Mouse (Mus musculus) CH12.LX (cell line): Measurements from ENCODE around the gene Rab11fip5. TPM values are rescaled to one million over a fixed set of nuclear protein-coding genes. Genes with fewer than 3 reads are reported as not detected.

ENCODE experiments used
- DNase-seq: peaks from one replicate; pipeline ENCODE4 v3.0.0-alpha.2; 2013; ENCODE audit errors: extremely low read depth
- H3K27ac ChIP-seq: 2 replicates; pipeline ENCODE4 v1.5.1; 2012; ENCODE audit warnings: low read depth, mild to moderate bottlenecking, control low read depth, moderate library complexity; ENCODE audit not compliant: insufficient read depth
- H3K27me3 ChIP-seq: replicated peaks from 2 replicates; pipeline ENCODE3; 2012; ENCODE audit warnings: inconsistent platforms
- H3K36me3 ChIP-seq, 2 experiments: replicated peaks in 1 of 2; 2 replicates each; pipeline versions ENCODE3 to v1.6.1; 2012; ENCODE audit warnings: inconsistent platforms in 1 of 2, low read length in 1 of 2, mild to moderate bottlenecking in 1 of 2, mixed read lengths in 1 of 2, moderate library complexity in 1 of 2; ENCODE audit not compliant: control insufficient read depth in 1 of 2, insufficient read depth in 1 of 2
- H3K4me1 ChIP-seq, 2 experiments: 2 replicates each; pipeline ENCODE4 v1.6.1; 2012; ENCODE audit warnings: inconsistent platforms in 1 of 2, moderate library complexity in 1 of 2; ENCODE audit not compliant: insufficient read depth in 2 of 2, control insufficient read depth in 1 of 2
- H3K4me2 ChIP-seq: 2 replicates; pipeline ENCODE4 v1.6.1; 2012; ENCODE audit warnings: low read depth, mild to moderate bottlenecking, control low read depth; ENCODE audit not compliant: poor library complexity, insufficient read depth, severe bottlenecking
- H3K4me3 ChIP-seq, 3 experiments: fragments of 150-350 bp in 1 of 3; sonication (generic) in 1 of 3; replicated peaks in 1 of 3; 2 replicates each; pipeline versions ENCODE3 to v1.5.1; 2011 to 2012; ENCODE audit warnings: low read depth in 2 of 3, low read length in 2 of 3, mild to moderate bottlenecking in 2 of 3, moderate library complexity in 2 of 3, control low read depth in 1 of 3, improper control_type of control experiment in 1 of 3, inconsistent platforms in 1 of 3, mixed read lengths in 1 of 3; ENCODE audit not compliant: poor library complexity in 1 of 3
- H3K79me2 ChIP-seq: replicated peaks from 2 replicates; pipeline ENCODE4 v1.6.1; 2012; ENCODE audit warnings: mild to moderate bottlenecking, moderate library complexity; ENCODE audit not compliant: control insufficient read depth, poor library complexity, insufficient read depth, severe bottlenecking; ENCODE audit errors: extremely low read depth
- H3K9ac ChIP-seq: 2 replicates; pipeline ENCODE4 v1.6.1; 2012; ENCODE audit warnings: low read depth, mild to moderate bottlenecking, control low read depth, moderate library complexity; ENCODE audit not compliant: insufficient read depth
- H3K9me3 ChIP-seq: replicated peaks from 2 replicates; pipeline ENCODE3; 2012; ENCODE audit warnings: low read length, inconsistent platforms, mixed read lengths
- BHLHE40 ChIP-seq: IDR thresholded peaks from 2 replicates; pipeline ENCODE4 v1.6.1; 2011; ENCODE audit warnings: mild to moderate bottlenecking, low read depth, low read length, improper control_type of control experiment
- CHD2 ChIP-seq: IDR thresholded peaks from 2 replicates; pipeline ENCODE4 v1.6.1; 2011; ENCODE audit warnings: low read length, improper control_type of control experiment
- ELF1 ChIP-seq: IDR thresholded peaks from 2 replicates; pipeline ENCODE4 v1.6.1; 2014; ENCODE audit warnings: low read depth, mild to moderate bottlenecking, inconsistent platforms, low read length, improper control_type of control experiment
- EP300 ChIP-seq: IDR thresholded peaks from 2 replicates; pipeline ENCODE4 v1.6.1; 2011; ENCODE audit warnings: low read length, improper control_type of control experiment
- GABPA ChIP-seq: IDR thresholded peaks from 2 replicates; pipeline ENCODE4 v1.6.1; 2012; ENCODE audit warnings: low read depth, low read length, improper control_type of control experiment, inconsistent platforms; ENCODE audit not compliant: insufficient replicate concordance
- HCFC1 ChIP-seq: IDR thresholded peaks from 2 replicates; pipeline ENCODE4 v1.6.1; 2012; ENCODE audit warnings: low read depth, mild to moderate bottlenecking, inconsistent platforms, low read length, improper control_type of control experiment
- JUN ChIP-seq: IDR thresholded peaks from 2 replicates; pipeline ENCODE4 v1.6.1; 2011; ENCODE audit warnings: low read depth, mild to moderate bottlenecking, low read length, improper control_type of control experiment, moderate library complexity; ENCODE audit not compliant: insufficient read depth
- MAFK ChIP-seq: IDR thresholded peaks from 2 replicates; pipeline ENCODE4 v1.6.1; 2011; ENCODE audit warnings: low read length, improper control_type of control experiment; ENCODE audit not compliant: insufficient replicate concordance
- MAX ChIP-seq: IDR thresholded peaks from 2 replicates; pipeline ENCODE4 v1.6.1; 2011; ENCODE audit warnings: low read length, improper control_type of control experiment
- MAZ ChIP-seq: IDR thresholded peaks from 2 replicates; pipeline ENCODE4 v1.6.1; 2012; ENCODE audit warnings: low read depth, mild to moderate bottlenecking, inconsistent platforms, low read length, improper control_type of control experiment, moderate library complexity
- MEF2A ChIP-seq: IDR thresholded peaks from 2 replicates; pipeline ENCODE4 v1.6.1; 2014; ENCODE audit warnings: low read depth, mild to moderate bottlenecking, inconsistent platforms, low read length, improper control_type of control experiment, borderline replicate concordance
- NELFE ChIP-seq: IDR thresholded peaks from 2 replicates; pipeline ENCODE4 v1.6.1; 2011; ENCODE audit warnings: low read depth, low read length, improper control_type of control experiment
- PAX5 ChIP-seq: IDR thresholded peaks from 2 replicates; pipeline ENCODE4 v1.6.1; 2012; ENCODE audit warnings: low read length, inconsistent platforms, mixed read lengths
- POLR2A ChIP-seq: IDR thresholded peaks from 2 replicates; pipeline ENCODE4 v1.6.1; 2011; ENCODE audit warnings: low read depth, mild to moderate bottlenecking, improper control_type of control experiment, low read length
- POLR2AphosphoS2 ChIP-seq: IDR thresholded peaks from 2 replicates; pipeline ENCODE4 v1.6.1; 2011; ENCODE audit warnings: low read depth, low read length, improper control_type of control experiment
- RAD21 ChIP-seq: IDR thresholded peaks from 2 replicates; pipeline ENCODE4 v1.6.1; 2011; ENCODE audit warnings: low read depth, mild to moderate bottlenecking, low read length, improper control_type of control experiment, moderate library complexity
- RCOR1 ChIP-seq: conservative IDR thresholded peaks from 2 replicates; pipeline ENCODE4 v1.6.1; 2012; ENCODE audit warnings: low read depth, mild to moderate bottlenecking, inconsistent platforms, low read length, improper control_type of control experiment
- SIN3A ChIP-seq: IDR thresholded peaks from 2 replicates; pipeline ENCODE4 v1.6.1; 2012; ENCODE audit warnings: low read length, improper control_type of control experiment, inconsistent platforms
- SMC3 ChIP-seq: IDR thresholded peaks from 2 replicates; pipeline ENCODE4 v1.6.1; 2011; ENCODE audit warnings: low read depth, low read length, improper control_type of control experiment
- TBP ChIP-seq: conservative IDR thresholded peaks from 2 replicates; pipeline ENCODE4 v1.6.1; 2011; ENCODE audit warnings: low read depth, low read length, improper control_type of control experiment
- TCF12 ChIP-seq: IDR thresholded peaks from 2 replicates; pipeline ENCODE4 v1.6.1; 2014; ENCODE audit warnings: low read depth, mild to moderate bottlenecking, inconsistent platforms, low read length, improper control_type of control experiment
- UBTF ChIP-seq: IDR thresholded peaks from 2 replicates; pipeline ENCODE4 v1.6.1; 2012; ENCODE audit warnings: low read depth, mild to moderate bottlenecking, inconsistent platforms, low read length, improper control_type of control experiment, moderate library complexity
- USF1 ChIP-seq: IDR thresholded peaks from 2 replicates; pipeline ENCODE4 v1.6.1; 2014; ENCODE audit warnings: low read depth, mild to moderate bottlenecking, inconsistent platforms, low read length, improper control_type of control experiment
- USF2 ChIP-seq: conservative IDR thresholded peaks from 2 replicates; pipeline ENCODE4 v1.6.1; 2011; ENCODE audit warnings: low read depth, low read length, improper control_type of control experiment
- ZKSCAN1 ChIP-seq: IDR thresholded peaks from 2 replicates; pipeline ENCODE4 v1.6.1; 2012; ENCODE audit warnings: low read depth, inconsistent platforms, low read length, improper control_type of control experiment, borderline replicate concordance
- dilution Hi-C: fragments of 300-500 bp; cut with MboI; formaldehyde crosslinking; loops from 2 replicates; pipeline ENCODE4 v1.14.3; 2020; ENCODE audit warnings: low sequenced_read_pairs; ENCODE audit not compliant: extremely low pct_unique_long_range_greater_than_20kb, extremely low pct_ligation_motif_present
- in situ Hi-C: fragments of 300-500 bp; cut with MboI; formaldehyde crosslinking; loops from 3 replicates; pipeline ENCODE4 v1.14.3; 2019; ENCODE audit warnings: low sequenced_read_pairs, low pct_ligation_motif_present, low pct_unique_long_range_greater_than_20kb, mixed read lengths
- polyA plus RNA-seq: library from polyadenylated mRNA; unstranded; fragments of >175 nt; gene quantifications from 2 replicates; pipeline ENCODE4 v1.2.1, GENCODE M21; 2012; ENCODE audit warnings: low read depth; ENCODE audit not compliant: insufficient read length
- total RNA-seq, 2 experiments: library from RNA; depleted of rRNA; stranded (reverse); fragments of 300-350 nt in 1 of 2; fragments of >200 nt in 1 of 2; gene quantifications; 2 replicates each; pipeline ENCODE4 v1.2.3; 2012 to 2014

Gene Rab11fip5
- total and polyA plus RNA-seq, 3 experiments = 0.13 to 0.30 (median 0.17) TPM

DNA sequence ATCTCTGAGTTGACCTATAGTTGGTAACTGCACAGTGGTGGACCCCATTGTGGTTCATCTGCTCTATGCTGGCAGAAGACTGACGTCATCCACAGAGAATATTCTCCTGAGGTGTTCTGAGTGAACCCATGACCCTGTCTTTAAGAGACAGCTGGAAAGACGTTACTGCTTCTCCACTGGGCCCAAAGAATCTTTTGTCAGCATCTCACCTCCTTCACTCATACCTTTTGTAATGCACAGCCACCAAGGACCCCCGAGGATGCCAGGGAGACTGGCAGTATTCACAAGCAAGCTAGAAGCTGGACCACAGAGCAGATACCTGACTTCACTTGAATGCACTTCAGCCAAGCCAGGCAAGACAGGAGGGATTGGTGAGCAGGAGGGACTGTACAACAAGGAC, 39.1 kb downstream of the Rab11fip5 start:
- Histone ChIP-seq H3K36me3 (no peaks in the 10 kb centered on the region), H3K9ac (no peak overlapping the region), H3K9me3 (no peaks in the 10 kb centered on the region), H3K4me3 (no peak overlapping the region), H3K4me2 (no peak overlapping the region), H3K4me1 (peaks cover 0 to 10% of the 10 kb centered on the region in 2 experiments; a peak in 2 of 4 replicates), H3K27me3 (peaks cover 58% of the 10 kb centered on the region), H3K27ac (no peak overlapping the region), H3K79me2 (no peaks in the 10 kb centered on the region)
- in situ Hi-C loops = no loop called here
- TF ChIP-seq HCFC1 (no peak), SMC3 (no peak), POLR2A (no peak), NELFE (no peak), RAD21 (no peak), BHLHE40 (no peak), MEF2A (no peak), TBP (no peak), EP300 (no peak), ZKSCAN1 (no peak), ELF1 (no peak), SIN3A (no peak), PAX5 (no peak)
- dilution Hi-C loops = no loop called here
- no peak for DNase-seq

DNA sequence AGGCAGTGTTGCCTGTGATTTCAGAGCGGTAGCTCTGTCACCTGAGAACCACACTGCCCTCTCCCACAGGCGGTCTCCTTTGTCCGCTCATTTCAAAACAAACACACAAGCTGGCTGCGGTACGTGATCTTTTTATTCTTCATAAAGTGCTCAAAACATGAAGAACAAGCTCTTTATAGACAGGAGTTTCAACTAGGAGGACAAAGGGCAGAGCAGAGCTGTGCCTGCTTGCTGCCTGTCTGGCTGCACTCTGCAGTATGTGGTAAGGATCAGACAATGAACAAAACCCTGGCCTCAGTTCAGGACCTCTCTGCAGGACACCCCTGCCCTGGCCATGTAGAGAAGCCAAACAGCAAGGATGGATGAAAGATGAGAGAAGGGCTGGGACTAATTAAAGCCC, 39.6 kb downstream of the Rab11fip5 start:
- DNase-seq = no peak
- H3K4me3 ChIP-seq = no peak overlapping the region
- peaks cover 53% of the 10 kb centered on the region for H3K27me3 ChIP-seq
- H3K9ac ChIP-seq = no peak overlapping the region
- no peaks in the 10 kb centered on the region for H3K9me3 ChIP-seq
- dilution Hi-C loops (no loop called here), in situ Hi-C loops (no loop called here)
- H3K27ac ChIP-seq = no peak overlapping the region
- H3K79me2 ChIP-seq = no peaks in the 10 kb centered on the region
- H3K4me2 ChIP-seq = no peak overlapping the region
- peaks cover 0 to 10% of the 10 kb centered on the region in 2 experiments; a peak in 2 of 4 replicates for H3K4me1 ChIP-seq
- H3K36me3 ChIP-seq = no peaks in the 10 kb centered on the region
- TF ChIP-seq SIN3A (no peak), ELF1 (no peak), RCOR1 (no peak), CHD2 (no peak), GABPA (no peak), MAZ (no peak), BHLHE40 (no peak), USF2 (no peak), MAFK (no peak), MAX (no peak), JUN (no peak), NELFE (no peak), USF1 (no peak), MEF2A (no peak), UBTF (no peak), POLR2AphosphoS2 (no peak), ZKSCAN1 (no peak), TCF12 (no peak)
